Mouse (Mus musculus) neural tube, embryonic 14.5 days (tissue): Measurements from ENCODE around the gene Tgfbr3. TPM values are rescaled to one million over a fixed set of nuclear protein-coding genes. Genes with fewer than 3 reads are reported as not detected.

Experiments used
- ATAC-seq: fragments of 200-750 bp; cut with Nextera tagmentation; 2 replicates; pipeline ENCODE4 v1.8.0; 2017; ENCODE audit warnings: low read depth, mild to moderate bottlenecking, moderate TSS enrichment, moderate library complexity
- H3K27ac ChIP-seq: fragments of 300-500 bp; sonication (generic); 2 replicates; pipeline ENCODE4 v1.5.1; 2014; ENCODE audit warnings: low read depth, mild to moderate bottlenecking, control low read depth, low read length, moderate library complexity, mixed read lengths
- H3K27me3 ChIP-seq: fragments of 300-500 bp; sonication (generic); 2 replicates; pipeline ENCODE4 v1.6.1; 2014; ENCODE audit warnings: low read length; ENCODE audit not compliant: control insufficient read depth, insufficient read depth
- H3K36me3 ChIP-seq: fragments of 300-500 bp; sonication (generic); 2 replicates; pipeline ENCODE4 v1.6.1; 2014; ENCODE audit warnings: low read length, mixed read lengths; ENCODE audit not compliant: control insufficient read depth, insufficient read depth
- H3K4me1 ChIP-seq: fragments of 300-500 bp; sonication (generic); 2 replicates; pipeline ENCODE4 v1.6.1; 2014; ENCODE audit warnings: low read length; ENCODE audit not compliant: control insufficient read depth, insufficient read depth
- H3K4me2 ChIP-seq: fragments of 300-500 bp; sonication (generic); 2 replicates; pipeline ENCODE4 v1.6.1; 2014; ENCODE audit warnings: mild to moderate bottlenecking, low read depth, low read length, control low read depth
- H3K4me3 ChIP-seq: fragments of 300-500 bp; sonication (generic); 2 replicates; pipeline ENCODE4 v1.5.1; 2014; ENCODE audit warnings: low read depth, low read length, control low read depth, mixed read lengths
- H3K9ac ChIP-seq: fragments of 300-500 bp; sonication (generic); replicated peaks from 2 replicates; pipeline ENCODE4 v1.6.1; 2014; ENCODE audit warnings: low read depth, mild to moderate bottlenecking, control low read depth, low read length, mixed read lengths
- H3K9me3 ChIP-seq: fragments of 300-500 bp; sonication (generic); 2 replicates; pipeline ENCODE4 v1.6.1; 2016; ENCODE audit warnings: low read length; ENCODE audit not compliant: control insufficient read depth
- WGBS: fragments of 180-500 bp; shearing (Covaris S2); extraction: QIAGEN DNeasy Blood & Tissue Kit; methylation state at CpG from one replicate; pipeline ENCODE4 v1.1.7; 2014; 5-methylcytosine and 5-hydroxymethylcytosine counted together
- polyA plus RNA-seq: library from polyadenylated mRNA; unstranded; fragments of >200 nt; fragmentation: Nextera tagmentation; extraction: Ambion mirVana; gene quantifications from 2 replicates; pipeline ENCODE4 v1.2.1, GENCODE M21; 2014

Gene Tgfbr3
- polyA plus RNA-seq, 1 experiment from 2014 or later: 2.6 TPM

DNA sequence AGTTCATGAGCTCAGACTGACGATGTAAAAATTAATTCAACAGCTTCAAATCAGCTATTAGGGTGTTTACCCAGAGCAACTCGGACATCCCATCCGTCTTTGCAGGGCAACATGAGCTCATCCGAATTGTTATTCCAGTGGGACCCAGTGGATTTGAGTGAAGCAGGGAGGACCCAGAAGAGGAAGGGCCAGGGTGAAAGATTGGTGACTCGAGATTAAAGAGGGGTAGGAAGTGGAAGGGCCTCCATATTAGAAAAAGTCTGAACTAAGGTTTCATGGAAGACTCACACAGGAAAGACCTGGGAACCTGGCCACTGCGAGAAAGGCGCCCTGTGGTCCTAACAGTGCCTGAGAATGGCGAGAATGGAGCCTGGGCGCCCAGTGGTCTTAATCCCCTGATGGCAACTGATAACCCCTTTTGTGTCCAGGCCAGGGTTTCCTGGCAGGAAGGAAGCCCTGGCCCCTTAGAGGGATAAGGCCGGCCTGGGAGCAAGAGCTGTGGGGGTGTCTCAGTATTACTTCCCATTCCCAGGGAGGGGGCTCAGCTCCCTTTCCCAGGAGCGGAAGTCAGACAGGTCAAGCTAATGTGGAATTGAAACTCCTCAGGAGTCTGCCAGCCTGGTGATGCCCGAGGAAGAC, 208.3 kb downstream of the Tgfbr3 start:
- Histone ChIP-seq H3K4me3 (no peak overlapping the region), H3K36me3 (no peaks in the 10 kb centered on the region), H3K27me3 (no peaks in the 10 kb centered on the region), H3K4me1 (0 out of 2 replicates have a peak, but pooled peaks cover 3% of the 10 kb centered on the region), H3K9me3 (no peaks in the 10 kb centered on the region), H3K27ac (no peak overlapping the region), H3K4me2 (no peak overlapping the region), H3K9ac (no peak overlapping the region)
- 69% methylated on average over 12 of the region's 12 CpGs for WGBS
- ATAC-seq: no peak

DNA sequence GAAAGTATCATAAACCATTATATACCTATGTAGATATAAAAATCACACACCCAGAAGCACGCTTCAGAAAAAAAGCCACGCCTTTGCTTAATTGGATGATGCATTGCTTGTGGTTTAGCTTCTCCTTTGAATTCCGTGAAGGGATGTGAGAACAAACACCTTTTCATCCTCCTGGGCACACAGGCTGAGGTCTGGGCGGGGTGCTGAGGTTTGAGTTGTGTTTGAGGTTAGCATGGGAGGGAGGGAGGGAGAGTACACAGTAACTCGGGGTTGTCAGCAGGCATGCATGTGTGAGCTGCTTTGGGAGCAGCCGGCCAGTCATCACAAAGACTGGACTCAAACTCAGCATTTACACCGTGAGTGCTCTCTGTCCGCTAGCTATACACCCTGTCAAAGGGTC, 209.5 kb downstream of the Tgfbr3 start:
- Histone ChIP-seq H3K9ac (no peak overlapping the region), H3K27me3 (no peaks in the 10 kb centered on the region), H3K4me1 (0 out of 2 replicates have a peak, but pooled peaks cover 3% of the 10 kb centered on the region), H3K27ac (no peak overlapping the region), H3K36me3 (no peaks in the 10 kb centered on the region), H3K9me3 (no peaks in the 10 kb centered on the region), H3K4me2 (no peak overlapping the region), H3K4me3 (no peak overlapping the region)
- 64% methylated on average over 8 of the region's 8 CpGs for WGBS
- no peak for ATAC-seq

DNA sequence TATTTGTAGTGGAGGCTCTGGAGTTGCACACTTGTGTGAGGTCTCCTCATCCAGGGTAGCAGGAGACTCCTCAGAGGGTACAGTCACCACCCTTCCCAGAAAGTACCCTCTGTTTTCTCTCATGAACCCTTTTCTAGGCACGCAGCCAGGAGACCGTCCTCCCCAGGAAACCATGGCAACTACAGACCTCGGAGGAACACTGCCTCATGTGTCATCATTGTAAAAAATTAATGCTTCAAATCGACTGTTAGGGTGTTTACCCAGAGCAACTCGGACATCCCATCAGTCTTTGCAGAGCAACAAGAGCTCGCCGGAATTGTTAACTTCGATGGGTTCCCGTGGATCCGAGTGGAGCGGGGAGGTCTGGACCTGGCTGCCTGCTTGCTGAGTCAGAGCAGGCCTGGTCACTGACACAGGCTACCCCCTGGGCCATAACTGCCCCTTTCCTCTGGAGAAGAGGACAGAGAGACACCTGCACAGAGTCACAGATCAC, 210.2 kb downstream of the Tgfbr3 start:
- Histone ChIP-seq H3K27me3 (no peaks in the 10 kb centered on the region), H3K4me2 (no peak overlapping the region), H3K36me3 (no peaks in the 10 kb centered on the region), H3K4me3 (no peak overlapping the region), H3K9me3 (no peaks in the 10 kb centered on the region), H3K9ac (no peak overlapping the region), H3K27ac (no peak overlapping the region), H3K4me1 (0 out of 2 replicates have a peak, but pooled peaks cover 3% of the 10 kb centered on the region)
- 30% methylated on average over 11 of the region's 11 CpGs for WGBS
- ATAC-seq: peak; percentile 41

DNA sequence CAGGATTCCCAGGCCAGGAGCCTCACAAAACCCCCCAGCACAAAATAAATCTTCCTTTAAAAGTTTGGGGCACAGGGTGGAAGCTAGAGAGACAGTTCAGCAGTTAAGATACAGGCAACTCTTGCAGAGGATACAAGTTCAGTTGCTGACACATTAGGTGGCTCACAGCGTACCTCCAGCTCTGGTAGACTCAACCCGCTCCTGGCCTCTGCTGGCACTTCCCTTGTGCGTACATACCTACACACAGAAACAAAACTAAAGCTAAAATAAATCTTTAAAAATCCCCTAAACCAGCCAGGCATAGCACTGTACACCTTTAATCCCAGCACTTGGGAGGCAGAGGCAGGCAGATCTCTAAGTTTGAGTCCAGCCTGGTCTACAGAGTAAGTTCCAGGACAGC, 211.1 kb downstream of the Tgfbr3 start:
- Histone ChIP-seq H3K36me3 (no peaks in the 10 kb centered on the region), H3K4me3 (no peak overlapping the region), H3K27ac (no peak overlapping the region), H3K27me3 (no peaks in the 10 kb centered on the region), H3K9me3 (no peaks in the 10 kb centered on the region), H3K4me1 (0 out of 2 replicates have a peak, but pooled peaks cover 3% of the 10 kb centered on the region), H3K4me2 (no peak overlapping the region), H3K9ac (no peak overlapping the region)
- WGBS: 98% methylated on average over 3 of the region's 3 CpGs
- ATAC-seq: no peak

DNA sequence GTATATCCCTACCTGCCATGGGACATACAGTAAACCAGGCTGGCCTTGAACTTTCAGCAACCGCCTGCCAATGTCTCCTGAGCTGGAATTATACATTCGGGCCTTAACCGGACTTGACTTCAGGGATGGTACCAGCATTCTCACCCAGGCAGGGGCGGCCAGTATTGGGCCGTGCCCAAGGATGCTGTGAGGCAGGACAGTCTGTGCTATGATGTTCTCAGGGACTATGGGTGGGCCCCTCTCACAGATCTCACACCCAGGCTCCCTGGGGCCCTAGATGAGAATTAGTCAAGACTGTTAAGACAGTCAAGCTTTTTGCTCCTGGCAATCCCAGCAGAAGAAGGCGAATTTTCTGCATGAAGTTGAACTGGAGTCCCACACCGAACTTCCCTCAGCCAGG, 211.5 kb downstream of the Tgfbr3 start:
- no peak for ATAC-seq
- Histone ChIP-seq H3K4me3 (no peak overlapping the region), H3K9me3 (no peaks in the 10 kb centered on the region), H3K36me3 (no peaks in the 10 kb centered on the region), H3K9ac (no peak overlapping the region), H3K27me3 (no peaks in the 10 kb centered on the region), H3K4me1 (0 out of 2 replicates have a peak, but pooled peaks cover 3% of the 10 kb centered on the region), H3K27ac (no peak overlapping the region), H3K4me2 (no peak overlapping the region)
- WGBS: 93% methylated on average over 7 of the region's 7 CpGs

DNA sequence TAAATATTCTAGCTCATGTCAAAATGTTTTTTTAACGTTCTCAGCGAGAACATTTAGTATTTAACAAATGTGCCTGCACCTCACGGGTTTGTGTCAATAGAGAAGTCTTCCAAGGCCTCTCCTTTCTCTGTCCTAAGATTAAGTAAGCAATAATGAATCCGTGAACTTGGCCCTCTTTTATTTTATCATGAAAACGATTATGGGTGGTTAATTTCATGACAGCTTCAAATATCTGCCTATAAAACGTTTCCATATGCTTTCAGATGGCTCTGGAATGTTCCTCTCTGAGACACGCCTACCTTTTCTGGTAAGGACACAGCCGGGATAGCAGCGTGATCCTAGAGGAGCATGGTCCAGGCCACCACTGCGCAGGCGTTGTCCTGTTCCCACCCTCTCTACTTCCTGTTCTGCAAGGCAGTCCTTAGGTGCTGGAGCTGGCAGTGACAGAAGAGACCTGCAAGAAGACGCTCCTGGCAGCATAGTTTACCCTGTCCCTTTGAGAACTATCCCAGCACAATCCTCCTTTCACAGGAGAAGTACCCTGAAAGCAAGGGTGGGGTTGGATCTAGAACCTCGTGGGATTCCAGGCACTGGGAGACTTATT, 214.3 kb downstream of the Tgfbr3 start:
- 82% methylated on average over 13 of the region's 13 CpGs for WGBS
- H3K36me3 ChIP-seq: no peaks in the 10 kb centered on the region
- H3K9me3 ChIP-seq: no peaks in the 10 kb centered on the region
- H3K27me3 ChIP-seq: no peaks in the 10 kb centered on the region
- no peak for ATAC-seq
- H3K27ac ChIP-seq: no peak overlapping the region
- H3K4me2 ChIP-seq: no peak overlapping the region
- H3K4me3 ChIP-seq: no peak overlapping the region
- no peak overlapping the region for H3K9ac ChIP-seq
- 0 out of 2 replicates have a peak, but pooled peaks cover 3% of the 10 kb centered on the region for H3K4me1 ChIP-seq

DNA sequence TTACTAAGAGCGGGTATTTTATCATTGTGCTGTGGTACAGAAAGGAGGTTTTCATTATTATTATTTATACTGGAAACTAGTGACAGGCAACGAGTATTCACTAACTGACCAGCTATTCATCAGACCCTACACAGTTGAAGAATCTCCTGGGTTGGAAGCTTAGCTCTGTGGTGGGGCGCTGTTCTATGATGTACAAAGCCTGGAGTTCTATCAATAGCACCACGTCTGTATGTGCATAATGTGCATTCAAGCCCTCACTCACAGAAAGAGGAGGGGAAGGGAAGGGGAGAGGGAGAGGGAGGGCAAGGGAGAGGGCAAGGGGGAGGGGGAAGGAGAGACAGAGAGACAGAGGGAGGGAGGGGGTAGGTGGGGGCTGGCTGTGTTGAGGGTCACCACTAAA, 215.1 kb downstream of the Tgfbr3 start:
- 26% methylated on average over 4 of the region's 4 CpGs for WGBS
- Histone ChIP-seq H3K27ac (no peak overlapping the region), H3K4me2 (no peak overlapping the region), H3K4me3 (no peak overlapping the region), H3K9ac (no peak overlapping the region), H3K27me3 (no peaks in the 10 kb centered on the region), H3K36me3 (no peaks in the 10 kb centered on the region), H3K9me3 (no peaks in the 10 kb centered on the region), H3K4me1 (0 out of 2 replicates have a peak, but pooled peaks cover 1% of the 10 kb centered on the region)
- no peak for ATAC-seq

DNA sequence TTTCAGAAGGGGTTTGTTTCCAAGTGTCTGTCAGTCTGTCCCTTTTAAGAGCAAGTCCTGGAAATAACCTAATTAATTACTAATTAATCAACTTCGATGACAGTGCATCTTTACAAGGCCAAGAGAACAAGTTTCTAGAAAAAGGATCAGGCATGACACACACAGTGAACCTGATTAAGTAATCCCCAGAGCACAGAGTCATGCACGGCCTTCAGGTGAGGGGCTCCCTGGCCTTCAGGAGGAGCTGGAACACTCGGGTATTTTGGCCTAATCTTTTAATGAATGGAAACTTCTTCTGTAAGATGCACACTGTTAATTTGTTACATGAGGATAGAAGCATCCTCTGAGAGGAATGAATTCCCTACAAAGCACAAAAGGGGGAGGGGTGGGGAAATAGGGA, 215.9 kb downstream of the Tgfbr3 start:
- no peaks in the 10 kb centered on the region for H3K36me3 ChIP-seq
- H3K4me2 ChIP-seq: no peak overlapping the region
- ATAC-seq: no peak
- 44% methylated on average over 3 of the region's 3 CpGs for WGBS
- no peaks in the 10 kb centered on the region for H3K27me3 ChIP-seq
- H3K4me3 ChIP-seq: no peak overlapping the region
- no peaks in the 10 kb centered on the region for H3K4me1 ChIP-seq
- no peak overlapping the region for H3K27ac ChIP-seq
- H3K9ac ChIP-seq: no peak overlapping the region
- no peaks in the 10 kb centered on the region for H3K9me3 ChIP-seq

DNA sequence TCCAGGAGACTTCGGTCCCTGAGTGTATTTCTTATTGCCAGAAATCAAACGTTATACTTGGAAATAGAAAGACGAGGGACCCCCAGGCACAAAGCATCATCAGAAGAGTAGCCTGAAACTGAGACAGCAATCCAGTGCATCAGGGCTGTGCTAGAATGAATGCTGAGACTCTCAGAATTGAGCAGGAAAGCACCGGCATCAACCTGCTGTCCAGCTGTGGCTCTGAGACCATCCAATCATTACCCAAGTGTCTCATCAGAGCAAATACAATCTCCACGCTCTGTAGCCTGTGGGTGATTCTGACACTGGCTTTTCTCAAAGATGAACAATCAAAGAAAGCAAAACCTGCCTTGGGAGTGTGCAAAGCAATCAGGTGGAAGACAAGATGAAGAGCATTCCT, 221.3 kb downstream of the Tgfbr3 start:
- no peaks in the 10 kb centered on the region for H3K36me3 ChIP-seq
- no peaks in the 10 kb centered on the region for H3K4me1 ChIP-seq
- WGBS: 76% methylated on average over 5 of the region's 5 CpGs
- ATAC-seq: no peak
- no peak overlapping the region for H3K27ac ChIP-seq
- no peak overlapping the region for H3K9ac ChIP-seq
- no peaks in the 10 kb centered on the region for H3K27me3 ChIP-seq
- no peaks in the 10 kb centered on the region for H3K9me3 ChIP-seq
- H3K4me2 ChIP-seq: no peak overlapping the region
- H3K4me3 ChIP-seq: no peak overlapping the region
